Mouse (Mus musculus): ENCODE results near the gene Hspg2. TPM values are rescaled to one million over a fixed set of nuclear protein-coding genes. Genes with fewer than 3 reads are reported as not detected.

The Hspg2 gene
- polyA plus RNA-seq, 2 experiments, result 3.3 to 5.0 TPM

DNA sequence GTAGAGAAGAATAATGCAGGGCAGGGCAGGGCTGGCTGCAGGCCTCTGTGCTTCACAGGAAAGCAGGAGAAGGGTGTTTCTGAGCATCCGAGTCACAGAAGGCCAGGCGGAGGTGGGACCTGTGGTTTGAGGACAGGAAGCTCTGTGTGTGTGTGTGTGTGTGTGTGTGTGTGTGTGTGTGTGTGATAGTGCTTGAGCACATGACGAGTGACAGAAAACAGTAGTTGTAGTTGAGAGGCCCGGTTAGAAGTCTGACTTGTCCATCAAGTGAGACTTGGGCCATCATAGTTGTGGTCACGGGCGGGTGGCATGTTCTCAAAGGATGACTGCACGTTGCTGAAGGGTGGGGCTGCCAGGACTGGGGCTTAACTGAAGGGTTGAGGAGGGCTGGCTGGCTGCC, 141.1 kb downstream of the Hspg2 start:
- no peak overlapping the region for H3K4me2 ChIP-seq (ENCODE audit: low read depth)
- peaks cover 76% of the 10 kb centered on the region for H3K36me3 ChIP-seq (replicated peaks; ENCODE audit: control insufficient read depth, insufficient read depth, low read depth)
- WGBS (ENCODE audit: insufficient replicate concordance), result 26% methylated on average over 7 of the region's 7 CpGs
- no peaks in the 10 kb centered on the region for H3K9me3 ChIP-seq (ENCODE audit: control insufficient read depth, low read length)
- H3K4me3 ChIP-seq (ENCODE audit: insufficient read depth in 1 of 2, low read depth in 2 of 2, low read length in 2 of 2), result no peak overlapping the region
- DNase-seq (ENCODE audit: low read depth in 3 of 3, low spot score in 3 of 3) (no peak), ATAC-seq (ENCODE audit: insufficient read depth) (peak; percentile 57; the same call in 1 of the 2 replicates)
- TF ChIP-seq CTCF (IDR thresholded peaks at IDR 0.05; ENCODE audit: low read depth) (no peak), EP300 (IDR thresholded peaks at IDR 0.05; ENCODE audit: low read depth) (no peak)
- H3K27ac ChIP-seq, result no peak overlapping the region
- no peak overlapping the region for H3K9ac ChIP-seq (replicated peaks)
- no peaks in the 10 kb centered on the region for H3K27me3 ChIP-seq (ENCODE audit: control insufficient read depth, insufficient read depth, low read length)
- peaks cover 0 to 3% of the 10 kb centered on the region in 2 experiments; a peak in 2 of 4 replicates for H3K4me1 ChIP-seq (replicated peaks; ENCODE audit: control insufficient read depth in 2 of 2, insufficient read depth in 2 of 2, low read length in 1 of 2)

DNA sequence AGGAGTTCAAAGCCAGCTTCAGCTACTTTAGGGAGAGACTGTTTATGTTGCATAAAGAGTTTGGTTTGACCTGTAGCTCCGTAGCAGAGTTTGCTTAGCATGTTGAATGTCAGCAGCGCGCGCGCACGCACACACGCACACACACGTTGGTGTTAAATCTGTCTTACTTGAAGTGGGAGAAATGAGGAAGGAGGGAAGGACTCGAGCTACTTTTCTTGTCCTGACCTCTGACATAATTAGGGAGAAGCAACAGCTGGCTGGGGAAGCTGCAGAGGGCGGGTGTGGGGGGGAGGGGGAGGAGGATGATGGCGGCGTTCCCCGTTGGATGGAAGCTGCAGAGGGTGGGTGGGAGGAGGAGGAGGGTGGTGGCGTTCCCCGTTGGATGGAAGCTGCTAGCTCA, 141.7 kb downstream of the Hspg2 start:
- no peak overlapping the region for H3K4me2 ChIP-seq (ENCODE audit: low read depth)
- DNase-seq (ENCODE audit: low read depth in 3 of 3, low spot score in 3 of 3), result no peak

More for the DNA sequence above, 141.7 kb downstream of the Hspg2 start:
- TF ChIP-seq CTCF (IDR thresholded peaks at IDR 0.05; ENCODE audit: low read depth) (no peak), EP300 (IDR thresholded peaks at IDR 0.05; ENCODE audit: low read depth) (no peak)
- no peak overlapping the region for H3K4me3 ChIP-seq (ENCODE audit: insufficient read depth in 1 of 2, low read depth in 2 of 2, low read length in 2 of 2)
- H3K27me3 ChIP-seq (ENCODE audit: control insufficient read depth, insufficient read depth, low read length), result no peaks in the 10 kb centered on the region
- ATAC-seq (ENCODE audit: insufficient read depth), result no peak
- no peaks in the 10 kb centered on the region for H3K9me3 ChIP-seq (ENCODE audit: control insufficient read depth, low read length)
- WGBS (ENCODE audit: insufficient replicate concordance), result 53% methylated on average over 15 of the region's 15 CpGs
- H3K36me3 ChIP-seq (replicated peaks; ENCODE audit: control insufficient read depth, insufficient read depth, low read depth), result peaks cover 74% of the 10 kb centered on the region
- no peak overlapping the region for H3K9ac ChIP-seq (replicated peaks)
- no peak overlapping the region for H3K27ac ChIP-seq
- H3K4me1 ChIP-seq (replicated peaks; ENCODE audit: control insufficient read depth in 2 of 2, insufficient read depth in 2 of 2, low read length in 1 of 2), result peaks cover 0 to 3% of the 10 kb centered on the region in 2 experiments; a peak in 2 of 4 replicates

Small RNA genes lying within 50 kb of the gene (microRNA-seq; reads per million reads assigned to microRNA genes)
- gene Mir7018, result not detected

Other genes starting within 250 kb of the Hspg2 start
- 0.16 and 0.25 TPM in 2 replicates for gene Wnt4, start 191.3 kb upstream of the Hspg2 start, polyA plus RNA-seq (2012; rRNA removed)
- gene Wnt4, start 191.3 kb upstream of the Hspg2 start, polyA plus RNA-seq (2014; fragmentation: Nextera tagmentation; extraction: Ambion mirVana), result 0.09 and 0.14 TPM in 2 replicates
- 67.7 and 91.6 TPM in 2 replicates for gene Cdc42, start 111.0 kb upstream of the Hspg2 start, polyA plus RNA-seq (2012; rRNA removed)
- gene Cdc42, start 111.0 kb upstream of the Hspg2 start, polyA plus RNA-seq (2014; fragmentation: Nextera tagmentation; extraction: Ambion mirVana), result 259 and 262 TPM in 2 replicates
- not detected in 2 replicates for gene Cela3a, start 59.0 kb upstream of the Hspg2 start, polyA plus RNA-seq (2012; rRNA removed)
- not detected in 2 replicates for gene Cela3a, start 59.0 kb upstream of the Hspg2 start, polyA plus RNA-seq (2014; fragmentation: Nextera tagmentation; extraction: Ambion mirVana)
- gene Cela3b, start 38.2 kb upstream of the Hspg2 start, polyA plus RNA-seq (2012; rRNA removed), result 0.06 TPM in 2 replicates
- not detected in 2 replicates for gene Cela3b, start 38.2 kb upstream of the Hspg2 start, polyA plus RNA-seq (2014; fragmentation: Nextera tagmentation; extraction: Ambion mirVana)
- gene 1700013G24Rik, start 15.5 kb upstream of the Hspg2 start, polyA plus RNA-seq (2012; rRNA removed), result not detected in 2 replicates
- gene 1700013G24Rik, start 15.5 kb upstream of the Hspg2 start, polyA plus RNA-seq (2014; fragmentation: Nextera tagmentation; extraction: Ambion mirVana), result not detected in 2 replicates
- gene Ldlrad2, start 105.8 kb downstream of the Hspg2 start, polyA plus RNA-seq (2012; rRNA removed), result not detected in 2 replicates
- not detected in 2 replicates for gene Ldlrad2, start 105.8 kb downstream of the Hspg2 start, polyA plus RNA-seq (2014; fragmentation: Nextera tagmentation; extraction: Ambion mirVana)
- gene Usp48, start 125.0 kb downstream of the Hspg2 start, polyA plus RNA-seq (2012; rRNA removed), result 20.2 and 27.4 TPM in 2 replicates
- gene Usp48, start 125.0 kb downstream of the Hspg2 start, polyA plus RNA-seq (2014; fragmentation: Nextera tagmentation; extraction: Ambion mirVana), result 25.9 and 29.6 TPM in 2 replicates
- 2.7 and 3.1 TPM in 2 replicates for gene Rap1gap, start 196.0 kb downstream of the Hspg2 start, polyA plus RNA-seq (2012; rRNA removed)
- 1.6 and 1.7 TPM in 2 replicates for gene Rap1gap, start 196.0 kb downstream of the Hspg2 start, polyA plus RNA-seq (2014; fragmentation: Nextera tagmentation; extraction: Ambion mirVana)